Mouse (Mus musculus) MEL (cell line): Measurements from ENCODE around the gene Tpp1. TPM values are rescaled to one million over a fixed set of nuclear protein-coding genes. Genes with fewer than 3 reads are reported as not detected.

Experiments
- DNase-seq: peaks from one replicate; pipeline ENCODE4 v3.0.0; 2011; ENCODE audit warnings: low read depth, low spot score
- H3K27ac ChIP-seq: 2 replicates; pipeline ENCODE4 v1.5.1; 2012; ENCODE audit warnings: low read depth, mild to moderate bottlenecking, control low read depth, low read length, moderate library complexity; ENCODE audit not compliant: control insufficient read depth
- H3K27me3 ChIP-seq, 2 experiments: fragments of 150-350 bp in 1 of 2; sonication (generic) in 1 of 2; 2 replicates each; pipeline ENCODE4 v1.6.1; 2012; ENCODE audit warnings: low read length in 2 of 2, mild to moderate bottlenecking in 2 of 2, improper control_type of control experiment in 1 of 2, moderate library complexity in 1 of 2; ENCODE audit not compliant: insufficient read depth in 2 of 2, control insufficient read depth in 1 of 2
- H3K36me3 ChIP-seq, 2 experiments: 2 replicates each; pipeline ENCODE4 v1.6.1; 2012 to 2014; ENCODE audit warnings: low read length in 2 of 2, improper control_type of control experiment in 1 of 2, inconsistent platforms in 1 of 2, mild to moderate bottlenecking in 1 of 2; ENCODE audit not compliant: insufficient read depth in 2 of 2, control insufficient read depth in 1 of 2
- H3K4me1 ChIP-seq, 2 experiments: fragments of 150-350 bp in 1 of 2; sonication (generic) in 1 of 2; 2 replicates each; pipeline ENCODE4 v1.6.1; 2012; ENCODE audit warnings: low read length in 2 of 2, improper control_type of control experiment in 1 of 2, mild to moderate bottlenecking in 1 of 2; ENCODE audit not compliant: insufficient read depth in 2 of 2, control insufficient read depth in 1 of 2
- H3K4me3 ChIP-seq, 2 experiments: fragments of 150-350 bp in 1 of 2; sonication (generic) in 1 of 2; 2 replicates each; pipeline ENCODE4 v1.5.1; 2012; ENCODE audit warnings: low read depth in 2 of 2, low read length in 2 of 2, mild to moderate bottlenecking in 2 of 2, moderate library complexity in 2 of 2, control low read depth in 1 of 2, improper control_type of control experiment in 1 of 2; ENCODE audit not compliant: control insufficient read depth in 1 of 2, insufficient read depth in 1 of 2
- H3K79me2 ChIP-seq: 2 replicates; pipeline ENCODE4 v1.6.1; 2012; ENCODE audit warnings: mild to moderate bottlenecking, low read length, moderate library complexity; ENCODE audit not compliant: control insufficient read depth, poor library complexity, insufficient read depth
- H3K9ac ChIP-seq: 2 replicates; pipeline ENCODE4 v1.6.1; 2012; ENCODE audit warnings: low read depth, mild to moderate bottlenecking, control low read depth, low read length, moderate library complexity; ENCODE audit not compliant: control insufficient read depth, poor library complexity, severe bottlenecking
- H3K9me3 ChIP-seq: fragments of 150-350 bp; sonication (generic); replicated peaks from 2 replicates; pipeline ENCODE4 v1.6.1; 2012; ENCODE audit warnings: mild to moderate bottlenecking, low read length, improper control_type of control experiment, moderate library complexity; ENCODE audit not compliant: insufficient read depth
- E2F4 ChIP-seq: IDR thresholded peaks from 2 replicates; pipeline ENCODE4 v1.6.1; 2011; ENCODE audit warnings: low read depth, low read length, improper control_type of control experiment, borderline replicate concordance
- ELF1 ChIP-seq: IDR thresholded peaks from 2 replicates; pipeline ENCODE4 v1.6.1; 2014; ENCODE audit warnings: low read depth, mild to moderate bottlenecking, inconsistent platforms, low read length, improper control_type of control experiment, moderate library complexity
- ETS1 ChIP-seq: IDR thresholded peaks from 2 replicates; pipeline ENCODE4 v1.6.1; 2012; ENCODE audit warnings: low read depth, mild to moderate bottlenecking, inconsistent platforms, low read length, improper control_type of control experiment, moderate library complexity
- GABPA ChIP-seq: IDR thresholded peaks from 2 replicates; pipeline ENCODE4 v1.6.1; 2012; ENCODE audit warnings: low read depth, mild to moderate bottlenecking, inconsistent platforms, low read length, improper control_type of control experiment, moderate library complexity
- GATA1 ChIP-seq: IDR thresholded peaks from 2 replicates; pipeline ENCODE4 v1.6.1; 2011; ENCODE audit warnings: low read depth, low read length, improper control_type of control experiment
- HCFC1 ChIP-seq: IDR thresholded peaks from 2 replicates; pipeline ENCODE4 v1.6.1; 2012; ENCODE audit warnings: low read depth, mild to moderate bottlenecking, inconsistent platforms, low read length, improper control_type of control experiment, moderate library complexity
- MAX ChIP-seq: IDR thresholded peaks from 2 replicates; pipeline ENCODE4 v1.6.1; 2011; ENCODE audit warnings: low read length, improper control_type of control experiment
- MXI1 ChIP-seq: IDR thresholded peaks from 2 replicates; pipeline ENCODE4 v1.6.1; 2011; ENCODE audit warnings: mild to moderate bottlenecking, low read depth, low read length, improper control_type of control experiment
- MYC ChIP-seq: IDR thresholded peaks from 2 replicates; pipeline ENCODE4 v1.6.1; 2011; ENCODE audit warnings: low read depth, mild to moderate bottlenecking, low read length, improper control_type of control experiment, moderate library complexity
- NELFE ChIP-seq: IDR thresholded peaks from 2 replicates; pipeline ENCODE4 v1.6.1; 2011; ENCODE audit warnings: low read depth, low read length, improper control_type of control experiment
- NRF1 ChIP-seq: IDR thresholded peaks from 2 replicates; pipeline ENCODE4 v1.6.1; 2014; ENCODE audit warnings: low read depth, mild to moderate bottlenecking, inconsistent platforms, low read length, improper control_type of control experiment, moderate library complexity; ENCODE audit not compliant: poor library complexity, insufficient read depth, severe bottlenecking
- POLR2AphosphoS2 ChIP-seq: IDR thresholded peaks from 2 replicates; pipeline ENCODE4 v1.6.1; 2011; ENCODE audit warnings: low read length, improper control_type of control experiment
- POLR2AphosphoS5 ChIP-seq: IDR thresholded peaks from 2 replicates; pipeline ENCODE4 v1.6.1; 2012; ENCODE audit warnings: low read depth, borderline replicate concordance, mild to moderate bottlenecking, inconsistent platforms, low read length, moderate library complexity, mixed read lengths
- RAD21 ChIP-seq: IDR thresholded peaks from 2 replicates; pipeline ENCODE4 v1.6.1; 2011; ENCODE audit warnings: mild to moderate bottlenecking, low read depth, low read length, improper control_type of control experiment
- SIN3A ChIP-seq: IDR thresholded peaks from 2 replicates; pipeline ENCODE4 v1.6.1; 2012; ENCODE audit warnings: low read length, improper control_type of control experiment, inconsistent platforms
- TAL1 ChIP-seq: IDR thresholded peaks from 2 replicates; pipeline ENCODE4 v1.6.1; 2012; ENCODE audit warnings: mild to moderate bottlenecking, inconsistent platforms, low read length, moderate library complexity, mixed read lengths
- TCF12 ChIP-seq: IDR thresholded peaks from 2 replicates; pipeline ENCODE4 v1.6.1; 2014; ENCODE audit warnings: low read depth, mild to moderate bottlenecking, inconsistent platforms, low read length, improper control_type of control experiment, moderate library complexity
- USF2 ChIP-seq, 2 experiments: IDR thresholded peaks; 2 replicates each; pipeline ENCODE4 v1.6.1; 2011 to 2012; ENCODE audit warnings: improper control_type of control experiment in 2 of 2, low read length in 2 of 2, borderline replicate concordance in 1 of 2, inconsistent platforms in 1 of 2, low read depth in 1 of 2, mild to moderate bottlenecking in 1 of 2; ENCODE audit not compliant: insufficient read depth in 1 of 2
- ZMIZ1 ChIP-seq: IDR thresholded peaks from 2 replicates; pipeline ENCODE4 v1.6.1; 2012; ENCODE audit warnings: low read depth, mild to moderate bottlenecking, inconsistent platforms, low read length, improper control_type of control experiment, moderate library complexity
- ZNF384 ChIP-seq: IDR thresholded peaks from 2 replicates; pipeline ENCODE4 v1.6.1; 2012; ENCODE audit warnings: low read depth, mild to moderate bottlenecking, inconsistent platforms, low read length, improper control_type of control experiment
- polyA plus RNA-seq, 2 experiments: library from polyadenylated mRNA; stranded (reverse) in 1 of 2; unstranded in 1 of 2; fragments of >175 nt in 1 of 2; fragments of >200 nt in 1 of 2; gene quantifications; 2 replicates each; pipeline versions ENCODE4 v1.2.1 to v1.2.4; 2012; ENCODE audit warnings: low replicate concordance in 2 of 2, low read depth in 1 of 2; ENCODE audit not compliant: insufficient read length in 2 of 2, insufficient read depth in 1 of 2, missing spikeins in 1 of 2
- total RNA-seq: library from RNA; depleted of rRNA; stranded (reverse); fragments of 300-350 nt; gene quantifications from 2 replicates; pipeline ENCODE4 v1.2.3, GENCODE M21; 2012

The Tpp1 gene
- total and polyA plus RNA-seq, 3 experiments, result 17.5 to 45.4 TPM; not detected in 1

DNA sequence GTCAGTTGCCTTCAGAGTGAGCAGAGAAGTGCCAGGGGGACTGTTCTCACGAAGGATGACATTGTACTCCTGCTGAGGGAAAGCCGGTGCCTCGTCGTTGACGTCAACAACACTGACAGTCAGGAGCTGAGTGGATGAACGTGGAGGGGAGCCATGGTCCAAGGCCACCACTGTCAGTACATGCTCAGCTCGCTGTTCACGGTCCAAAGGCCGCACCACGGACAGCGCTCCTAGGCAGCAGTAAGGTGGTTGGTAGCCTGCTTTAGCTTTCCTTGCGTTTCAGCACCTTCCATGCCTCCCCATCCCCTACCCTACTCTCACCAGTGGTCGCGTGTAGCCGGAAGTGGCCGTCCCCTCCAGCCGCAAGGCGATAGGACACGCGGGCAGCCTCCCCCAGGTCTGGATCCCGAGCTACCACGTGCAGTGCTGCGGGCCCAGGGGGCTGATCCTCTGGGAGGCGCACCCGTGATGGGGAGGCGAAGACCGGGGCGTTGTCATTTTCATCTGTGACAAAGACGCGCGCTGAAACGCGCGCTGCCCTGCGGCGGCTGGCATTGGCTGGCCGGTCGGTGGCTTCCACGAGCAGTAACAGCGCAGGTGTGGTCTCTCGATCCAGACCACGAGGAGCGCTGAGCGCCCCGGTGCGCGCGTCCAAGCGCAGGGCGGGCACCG is 9.9 kb upstream of the Tpp1 start:
- H3K9me3 ChIP-seq, result no peaks in the 10 kb centered on the region
- no peaks in the 10 kb centered on the region for H3K79me2 ChIP-seq
- no peak overlapping the region for H3K27ac ChIP-seq
- H3K9ac ChIP-seq, result no peak overlapping the region
- peaks cover 0 to 2% of the 10 kb centered on the region in 2 experiments; a peak in 1 of 4 replicates for H3K27me3 ChIP-seq
- H3K4me1 ChIP-seq, result peaks cover 6 to 10% of the 10 kb centered on the region in 2 experiments; a peak in 3 of 4 replicates
- no peak for TF ChIP-seq GATA1
- TF ChIP-seq ZNF384, result no peak
- no peak for TF ChIP-seq POLR2AphosphoS2
- no peak for TF ChIP-seq HCFC1
- TF ChIP-seq ETS1, result no peak
- TF ChIP-seq TCF12, result no peak
- TF ChIP-seq GABPA, result no peak
- TF ChIP-seq ELF1, result no peak
- TF ChIP-seq TAL1, result no peak
- TF ChIP-seq NRF1, result no peak
- no peak for TF ChIP-seq E2F4
- TF ChIP-seq MXI1, result no peak
- no peak for TF ChIP-seq MAX
- TF ChIP-seq POLR2AphosphoS5, result no peak
- TF ChIP-seq RAD21, result no peak
- TF ChIP-seq ZMIZ1, result no peak
- peaks cover 0 to 5% of the 10 kb centered on the region in 2 experiments; a peak in 1 of 4 replicates for H3K36me3 ChIP-seq
- no peak overlapping the region for H3K4me3 ChIP-seq
- no peak for DNase-seq

DNA sequence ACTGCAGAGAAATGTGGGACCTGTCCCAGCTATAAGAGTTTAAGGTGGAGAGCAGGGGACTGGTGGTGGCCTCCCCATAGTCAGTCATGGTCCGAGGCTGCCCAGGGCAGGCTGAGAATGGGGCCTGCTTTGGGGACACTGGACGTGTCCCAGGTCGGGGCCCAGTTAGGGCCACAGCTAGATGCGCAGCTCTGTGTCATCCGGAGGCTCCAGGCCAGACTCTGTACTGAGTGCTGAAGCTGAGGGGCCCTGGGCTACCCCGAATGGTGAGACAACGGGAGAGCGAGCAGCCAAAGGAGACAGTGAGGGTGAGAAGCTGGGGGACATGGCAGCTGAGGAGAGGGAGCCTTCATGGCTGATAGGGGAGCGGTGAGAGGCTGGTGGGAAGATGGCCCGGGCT is 1.2 kb upstream of the Tpp1 start:
- Histone ChIP-seq H3K27ac (no peak overlapping the region), H3K36me3 (no peaks in the 10 kb centered on the region), H3K4me1 (peaks cover 0 to 11% of the 10 kb centered on the region in 2 experiments; a peak in 1 of 4 replicates)
- TF ChIP-seq MYC, result no peak
- no peak for TF ChIP-seq NELFE
- TF ChIP-seq NRF1, result no peak
- TF ChIP-seq USF2 (IDR thresholded peaks at IDR 0.05; ENCODE audit: borderline replicate concordance in 1 of 2, insufficient read depth in 1 of 2, low read depth in 1 of 2, low read length in 2 of 2), result no peak
- no peak for TF ChIP-seq SIN3A
- TF ChIP-seq, all 39 proteins: peak for 0
- DNase-seq, result no peak
- Histone ChIP-seq H3K9me3 (no peaks in the 10 kb centered on the region), H3K9ac (no peak overlapping the region), H3K4me3 (no peak overlapping the region), H3K27me3 (no peaks in the 10 kb centered on the region), H3K79me2 (peaks cover 2% of the 10 kb centered on the region; the same call in 1 of the 2 replicates)
